In genomic region chr16:76655106-76655505, GRCm38 (mm10) we compare ENCODE assay signal across 28 mouse cellular contexts.
DNase-seq lines count a peak whose midpoint lies in the region; ATAC-seq and TF ChIP-seq lines count a peak whose summit lies in the region.
"Had no signal": no experiment of that assay in that cellular context is flagged by ENCODE, and none has a peak within 500 bp of the region (broad histone marks: within the 10 kb centered on the region; RNA-seq: fewer than 3 reads in every experiment).

No protein-coding gene starts in this region.

- no peaks in the 10 kb centered on the region for H3K27me3 ChIP-seq in ES-Bruce4 (ENCODE audit: control insufficient read depth, insufficient read depth, low read length, poor library complexity, severe bottlenecking)
- H3K27me3 ChIP-seq in embryonic facial prominence, embryonic 11.5 days (ENCODE audit: control insufficient read depth, insufficient read depth, low read length), result no peaks in the 10 kb centered on the region
- H3K27me3 ChIP-seq in forebrain, embryonic 12.5 days, result no peaks in the 10 kb centered on the region
- H3K27me3 ChIP-seq: embryonic facial prominence, embryonic 15.5 days; forebrain, embryonic 13.5 days; hindbrain, embryonic 12.5 days; limb, embryonic 12.5 days; lung, embryonic 15.5 days; midbrain, embryonic 12.5 days; neural tube, embryonic 13.5 days had no signal

- H3K36me3 ChIP-seq in ES-Bruce4 (ENCODE audit: control insufficient read depth, insufficient read depth, low read length, poor library complexity, severe bottlenecking), result no peaks in the 10 kb centered on the region
- no peaks in the 10 kb centered on the region for H3K36me3 ChIP-seq in embryonic facial prominence, embryonic 11.5 days (replicated peaks; ENCODE audit: control insufficient read depth, insufficient read depth, low read depth, low read length)
- H3K36me3 ChIP-seq in forebrain, embryonic 12.5 days (replicated peaks), result no peaks in the 10 kb centered on the region
- H3K36me3 ChIP-seq: embryonic facial prominence, embryonic 15.5 days; hindbrain, embryonic 12.5 days; limb, embryonic 12.5 days; lung, embryonic 15.5 days; midbrain, embryonic 12.5 days; neural tube, embryonic 13.5 days had no signal

- no peak for ATAC-seq in embryonic facial prominence, embryonic 11.5 days (replicated peaks; ENCODE audit: insufficient number of reproducible peaks, low FRiP score, low TSS enrichment, low read depth)
- ATAC-seq in forebrain, embryonic 12.5 days (ENCODE audit: low FRiP score), result no peak
- ATAC-seq: activated CD4-positive, CD25-positive, alpha-beta regulatory T cell, adult 4 months; forebrain, embryonic 13.5 days; intestine, embryonic 16.5 days had no signal

- no peak for TF ChIP-seq CTCF in ES-Bruce4 (IDR thresholded peaks at IDR 0.05; ENCODE audit: low read depth, low read length)

- H3K4me1 ChIP-seq in ES-Bruce4 (ENCODE audit: control insufficient read depth, insufficient read depth, low read length), result no peaks in the 10 kb centered on the region
- no peaks in the 10 kb centered on the region for H3K4me1 ChIP-seq in embryonic facial prominence, embryonic 11.5 days (ENCODE audit: control insufficient read depth, insufficient read depth, low read length)
- 0 out of 2 replicates have a peak, but pooled peaks cover 2% of the 10 kb centered on the region for H3K4me1 ChIP-seq in forebrain, embryonic 12.5 days
- H3K4me1 ChIP-seq: embryonic facial prominence, embryonic 15.5 days; forebrain, embryonic 13.5 days; hindbrain, embryonic 12.5 days; limb, embryonic 12.5 days; lung, embryonic 15.5 days; midbrain, embryonic 12.5 days; neural tube, embryonic 13.5 days had no signal

- no peak overlapping the region for H3K9ac ChIP-seq in ES-Bruce4 (ENCODE audit: low read depth, poor library complexity, severe bottlenecking)
- no peak overlapping the region for H3K9ac ChIP-seq in embryonic facial prominence, embryonic 11.5 days (replicated peaks; ENCODE audit: low read length)
- no peak overlapping the region for H3K9ac ChIP-seq in forebrain, embryonic 12.5 days
- H3K9ac ChIP-seq: embryonic facial prominence, embryonic 15.5 days; forebrain, embryonic 13.5 days; hindbrain, embryonic 12.5 days; limb, embryonic 12.5 days; lung, embryonic 15.5 days; midbrain, embryonic 12.5 days; neural tube, embryonic 13.5 days had no signal

- WGBS in embryonic facial prominence, embryonic 11.5 days, result 9% methylated on average over 3 of the region's 3 CpGs
- 24% methylated on average over 3 of the region's 3 CpGs for WGBS in forebrain, embryonic 12.5 days

- no peak for TF ChIP-seq EP300 in ES-Bruce4 (IDR thresholded peaks at IDR 0.05; ENCODE audit: insufficient read depth, low read depth, low read length)

- no peak for TF ChIP-seq POLR2A in ES-Bruce4 (IDR thresholded peaks at IDR 0.05; ENCODE audit: insufficient read depth, low read length)

- no peak overlapping the region for H3K4me2 ChIP-seq in embryonic facial prominence, embryonic 11.5 days (ENCODE audit: low read depth, low read length)
- no peak overlapping the region for H3K4me2 ChIP-seq in forebrain, embryonic 12.5 days
- H3K4me2 ChIP-seq: embryonic facial prominence, embryonic 15.5 days; forebrain, embryonic 13.5 days; hindbrain, embryonic 12.5 days; limb, embryonic 12.5 days; liver, embryonic 11.5 days; lung, embryonic 15.5 days; midbrain, embryonic 12.5 days; neural tube, embryonic 13.5 days had no signal

- H3K4me3 ChIP-seq in ES-Bruce4 (ENCODE audit: low read depth, low read length), result no peak overlapping the region
- no peak overlapping the region for H3K4me3 ChIP-seq in embryonic facial prominence, embryonic 11.5 days (ENCODE audit: low read depth, low read length)
- no peak overlapping the region for H3K4me3 ChIP-seq in forebrain, embryonic 12.5 days (replicated peaks)
- H3K4me3 ChIP-seq: embryonic facial prominence, embryonic 15.5 days; forebrain, embryonic 13.5 days; hindbrain, embryonic 12.5 days; limb, embryonic 12.5 days; lung, embryonic 15.5 days; midbrain, embryonic 12.5 days; neural tube, embryonic 13.5 days had no signal

- no peaks in the 10 kb centered on the region for H3K9me3 ChIP-seq in ES-Bruce4 (replicated peaks; ENCODE audit: control insufficient read depth, insufficient read depth, low read length, poor library complexity, severe bottlenecking)
- no peaks in the 10 kb centered on the region for H3K9me3 ChIP-seq in embryonic facial prominence, embryonic 11.5 days (replicated peaks; ENCODE audit: control insufficient read depth, low read length)
- H3K9me3 ChIP-seq in forebrain, embryonic 12.5 days, result no peaks in the 10 kb centered on the region
- H3K9me3 ChIP-seq: embryonic facial prominence, embryonic 15.5 days; forebrain, embryonic 13.5 days; hindbrain, embryonic 12.5 days; limb, embryonic 12.5 days; lung, embryonic 15.5 days; midbrain, embryonic 12.5 days; neural tube, embryonic 13.5 days had no signal

- peak; percentile 55 for DNase-seq in embryo, embryonic 10 days (ENCODE audit: low spot score)
- DNase-seq in embryonic facial prominence, embryonic 11.5 days (ENCODE audit: low spot score), result peak; percentile 27
- peak; percentile 16 for DNase-seq in retina, postnatal 1 day
- no peak for DNase-seq in lung, postnatal 36 days
- DNase-seq: adrenal gland, adult 2 months; adrenal gland, postnatal 36 days; B cell, adult 2 months; cerebellum, adult 18-20 months; cerebellum, postnatal 10 days; heart, postnatal 14 days; kidney, adult 9 months; kidney, postnatal 10 days; layer of hippocampus, adult 9-11 months; right cerebral cortex, postnatal 14 days; spleen, adult 18-20 months; thymus, postnatal 25 days had no signal

- H3K27ac ChIP-seq in ES-Bruce4 (ENCODE audit: insufficient read depth, low read length), result peak overlapping the region; percentile 28
- no peak overlapping the region for H3K27ac ChIP-seq in embryonic facial prominence, embryonic 11.5 days (replicated peaks; ENCODE audit: low read depth, low read length)
- H3K27ac ChIP-seq in forebrain, embryonic 12.5 days, result no peak overlapping the region
- H3K27ac ChIP-seq: embryonic facial prominence, embryonic 15.5 days; forebrain, embryonic 13.5 days; hindbrain, embryonic 12.5 days; limb, embryonic 12.5 days; lung, embryonic 15.5 days; midbrain, embryonic 12.5 days; neural tube, embryonic 13.5 days had no signal
